Mouse (Mus musculus) heart, embryonic 11.5 days (tissue): ENCODE data around the gene Gm10490. TPM values are rescaled to one million over a fixed set of nuclear protein-coding genes. Genes with fewer than 3 reads are reported as not detected.
"Not testable (repeated sequence)": the region's sequence is repeated elsewhere in the genome, so short reads cannot be mapped to it uniquely, and the experiment has no call there.

Experiments
- ATAC-seq: fragments of 200-750 bp; cut with Nextera tagmentation; replicated peaks from 2 replicates; pipeline ENCODE4 v1.8.0; 2017; ENCODE audit warnings: moderate library complexity; ENCODE audit not compliant: insufficient number of reproducible peaks, low FRiP score, low TSS enrichment
- H3K27ac ChIP-seq: fragments of 300-500 bp; sonication (generic); 2 replicates; pipeline ENCODE4 v1.5.1; 2014; ENCODE audit warnings: mild to moderate bottlenecking, low read depth, low read length
- H3K27me3 ChIP-seq: fragments of 300-500 bp; sonication (generic); 2 replicates; pipeline ENCODE4 v1.6.1; 2014; ENCODE audit warnings: mild to moderate bottlenecking, low read length, mixed read lengths; ENCODE audit not compliant: control insufficient read depth, insufficient read depth
- H3K36me3 ChIP-seq: fragments of 300-500 bp; sonication (generic); 2 replicates; pipeline ENCODE4 v1.6.1; 2014; ENCODE audit warnings: mild to moderate bottlenecking, low read length, moderate library complexity, mixed read lengths; ENCODE audit not compliant: control insufficient read depth, insufficient read depth
- H3K4me1 ChIP-seq: fragments of 300-500 bp; sonication (generic); 2 replicates; pipeline ENCODE4 v1.6.1; 2014; ENCODE audit warnings: low read length; ENCODE audit not compliant: control insufficient read depth, insufficient read depth
- H3K4me2 ChIP-seq: fragments of 300-500 bp; sonication (generic); 2 replicates; pipeline ENCODE4 v1.6.1; 2014; ENCODE audit warnings: mild to moderate bottlenecking, moderate library complexity
- H3K4me3 ChIP-seq: fragments of 300-500 bp; sonication (generic); 2 replicates; pipeline ENCODE4 v1.5.1; 2014; ENCODE audit warnings: low read depth, low read length
- H3K9ac ChIP-seq: fragments of 300-500 bp; sonication (generic); 2 replicates; pipeline ENCODE4 v1.6.1; 2014; ENCODE audit warnings: mild to moderate bottlenecking, low read depth, low read length, moderate library complexity
- H3K9me3 ChIP-seq: fragments of 300-500 bp; sonication (generic); replicated peaks from 2 replicates; pipeline ENCODE4 v1.6.1; 2016; ENCODE audit warnings: low read length; ENCODE audit not compliant: control insufficient read depth
- WGBS: fragments of 180-500 bp; shearing (Covaris S2); extraction: QIAGEN DNeasy Blood & Tissue Kit; methylation state at CpG from one replicate; pipeline ENCODE4 v1.1.7; 2014; ENCODE audit not compliant: insufficient replicate concordance; 5-methylcytosine and 5-hydroxymethylcytosine counted together
- polyA plus RNA-seq: library from polyadenylated mRNA; unstranded; fragments of >200 nt; fragmentation: Nextera tagmentation; extraction: Ambion mirVana; gene quantifications from 2 replicates; pipeline ENCODE4 v1.2.1, GENCODE M21; 2014

Gm10490 gene
- not detected in 2 replicates for polyA plus RNA-seq

DNA sequence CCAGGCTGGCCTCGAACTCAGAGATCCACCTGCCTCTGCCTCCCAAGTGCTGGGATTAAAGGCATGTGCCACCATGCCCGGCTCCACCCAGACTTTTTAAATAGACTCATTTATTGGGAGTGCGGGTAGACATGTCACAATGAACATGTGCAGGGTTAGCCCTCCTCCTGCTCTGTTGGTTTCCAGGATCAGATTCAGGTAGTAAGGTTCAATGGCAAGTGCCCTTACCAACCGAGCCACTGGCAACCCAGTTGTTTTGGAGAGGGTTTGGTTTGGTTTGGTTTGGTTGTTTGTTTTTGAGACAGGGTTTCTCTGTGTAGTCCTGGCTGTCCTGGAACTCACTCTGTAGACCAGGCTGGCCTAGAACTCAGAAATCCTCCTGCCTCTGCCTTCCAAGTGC is at the start of gene Gm10490:
TSS of gene Gm10490 (plus strand) at position 301 of the 400 bp plus-strand sequence.
- not testable (repeated sequence) for H3K36me3 ChIP-seq, ATAC-seq, H3K4me2 ChIP-seq, H3K4me3 ChIP-seq, H3K9me3 ChIP-seq, H3K9ac ChIP-seq, H3K27me3 ChIP-seq, H3K27ac ChIP-seq, H3K4me1 ChIP-seq
- WGBS = 86% methylated on average over 4 of the region's 4 CpGs

- Histone ChIP-seq H3K4me1 (0 out of 2 replicates have a peak, but pooled peaks cover 2% of the 10 kb centered on the region), H3K9me3 (no peaks in the 10 kb centered on the region), H3K4me2 (no peak overlapping the region), H3K27me3 (no peaks in the 10 kb centered on the region), H3K9ac (no peak overlapping the region), H3K4me3 (no peak overlapping the region), H3K36me3 (no peaks in the 10 kb centered on the region), H3K27ac (no peak overlapping the region)
- 93% methylated on average over 1 of the region's 1 CpGs for WGBS
- no peak for ATAC-seq
Measured at GRCm38 (mm10) chrX:7863181-7863580, 46.2 kb upstream of the Gm10490 start.

GRCm38 (mm10) chrX:7864551-7864950 is 44.8 kb upstream of the Gm10490 start:
- H3K27me3 ChIP-seq = no peaks in the 10 kb centered on the region
- no peak for ATAC-seq
- H3K9ac ChIP-seq = no peak overlapping the region
- H3K4me3 ChIP-seq = no peak overlapping the region
- no peak overlapping the region for H3K4me2 ChIP-seq
- no peaks in the 10 kb centered on the region for H3K9me3 ChIP-seq
- H3K36me3 ChIP-seq = no peaks in the 10 kb centered on the region
- WGBS = 74% methylated on average over 3 of the region's 3 CpGs
- H3K4me1 ChIP-seq = 0 out of 2 replicates have a peak, but pooled peaks cover 2% of the 10 kb centered on the region
- H3K27ac ChIP-seq = no peak overlapping the region

DNA sequence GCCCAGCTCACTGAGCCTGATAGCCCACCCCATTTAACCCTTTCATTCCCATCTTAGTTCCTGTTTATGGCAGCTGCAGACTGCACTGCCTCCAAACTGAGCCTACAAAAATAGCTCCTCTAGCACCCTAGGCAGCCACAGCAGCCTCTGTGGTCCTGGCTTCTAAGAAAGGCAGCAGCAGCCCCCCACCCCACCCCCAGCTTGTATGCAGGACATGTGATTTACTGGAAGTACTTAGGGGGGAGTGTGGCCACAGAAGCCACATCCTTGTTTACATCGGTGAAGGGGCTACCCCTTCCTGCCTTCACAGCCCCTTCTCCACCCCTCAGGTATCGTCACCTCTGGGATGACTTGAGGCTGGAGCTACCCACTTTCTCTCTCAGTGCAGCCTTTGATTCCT is 44.0 kb upstream of the Gm10490 start:
- Histone ChIP-seq H3K9me3 (no peaks in the 10 kb centered on the region), H3K9ac (no peak overlapping the region), H3K4me1 (0 out of 2 replicates have a peak, but pooled peaks cover 2% of the 10 kb centered on the region), H3K4me2 (no peak overlapping the region), H3K36me3 (no peaks in the 10 kb centered on the region), H3K27me3 (no peaks in the 10 kb centered on the region), H3K4me3 (no peak overlapping the region), H3K27ac (no peak overlapping the region)
- WGBS = 73% methylated on average over 2 of the region's 2 CpGs
- no peak for ATAC-seq

DNA sequence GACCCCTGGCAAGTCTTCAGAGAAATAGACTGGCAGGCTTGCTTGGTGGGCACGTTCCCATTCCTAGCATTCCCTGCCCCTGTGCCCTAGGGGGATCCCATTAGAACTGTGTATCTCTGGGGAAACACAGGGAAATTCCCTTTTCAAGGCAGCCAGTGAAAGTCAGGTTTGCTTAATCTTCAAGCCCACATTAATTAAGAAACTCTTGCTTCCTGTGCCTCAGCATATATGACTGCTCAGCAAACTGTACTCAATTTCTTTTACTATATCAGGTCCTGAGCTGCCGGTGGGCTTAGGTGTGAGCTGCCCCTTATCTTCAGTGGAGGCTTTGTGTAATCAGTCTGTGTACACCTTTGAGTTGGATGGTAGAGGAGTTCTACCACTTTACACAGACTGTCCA is 43.6 kb upstream of the Gm10490 start:
- Histone ChIP-seq H3K4me2 (no peak overlapping the region), H3K36me3 (no peaks in the 10 kb centered on the region), H3K27me3 (no peaks in the 10 kb centered on the region), H3K9me3 (no peaks in the 10 kb centered on the region), H3K4me3 (no peak overlapping the region), H3K27ac (no peak overlapping the region), H3K4me1 (0 out of 2 replicates have a peak, but pooled peaks cover 2% of the 10 kb centered on the region), H3K9ac (no peak overlapping the region)
- WGBS = 53% methylated on average over 2 of the region's 2 CpGs
- no peak for ATAC-seq

- ATAC-seq = no peak
- 100% methylated on average over 1 of the region's 1 CpGs for WGBS
Measured at GRCm38 (mm10) chrX:7867141-7867540, 42.2 kb upstream of the Gm10490 start.

GRCm38 (mm10) chrX:7868506-7868905 is 40.8 kb upstream of the Gm10490 start:
- 56% methylated on average over 2 of the region's 2 CpGs for WGBS
- Histone ChIP-seq H3K27me3 (no peaks in the 10 kb centered on the region), H3K36me3 (no peaks in the 10 kb centered on the region), H3K4me1 (0 out of 2 replicates have a peak, but pooled peaks cover 2% of the 10 kb centered on the region), H3K9ac (no peak overlapping the region), H3K4me2 (no peak overlapping the region), H3K27ac (no peak overlapping the region), H3K9me3 (no peaks in the 10 kb centered on the region), H3K4me3 (no peak overlapping the region)
- no peak for ATAC-seq

More at GRCm38 (mm10) chrX:7867141-7867540, 42.2 kb upstream of the Gm10490 start:
- Histone ChIP-seq H3K9me3 (no peaks in the 10 kb centered on the region), H3K4me1 (0 out of 2 replicates have a peak, but pooled peaks cover 2% of the 10 kb centered on the region), H3K36me3 (no peaks in the 10 kb centered on the region), H3K27me3 (no peaks in the 10 kb centered on the region), H3K4me2 (no peak overlapping the region), H3K9ac (no peak overlapping the region), H3K27ac (no peak overlapping the region), H3K4me3 (no peak overlapping the region)

GRCm38 (mm10) chrX:7869826-7870225 is 39.5 kb upstream of the Gm10490 start:
- Histone ChIP-seq H3K36me3 (no peaks in the 10 kb centered on the region), H3K9me3 (no peaks in the 10 kb centered on the region), H3K27me3 (no peaks in the 10 kb centered on the region), H3K4me2 (no peak overlapping the region), H3K4me3 (no peak overlapping the region), H3K4me1 (0 out of 2 replicates have a peak, but pooled peaks cover 2% of the 10 kb centered on the region), H3K27ac (no peak overlapping the region), H3K9ac (no peak overlapping the region)
- ATAC-seq = no peak
- 52% methylated on average over 3 of the region's 3 CpGs for WGBS

DNA sequence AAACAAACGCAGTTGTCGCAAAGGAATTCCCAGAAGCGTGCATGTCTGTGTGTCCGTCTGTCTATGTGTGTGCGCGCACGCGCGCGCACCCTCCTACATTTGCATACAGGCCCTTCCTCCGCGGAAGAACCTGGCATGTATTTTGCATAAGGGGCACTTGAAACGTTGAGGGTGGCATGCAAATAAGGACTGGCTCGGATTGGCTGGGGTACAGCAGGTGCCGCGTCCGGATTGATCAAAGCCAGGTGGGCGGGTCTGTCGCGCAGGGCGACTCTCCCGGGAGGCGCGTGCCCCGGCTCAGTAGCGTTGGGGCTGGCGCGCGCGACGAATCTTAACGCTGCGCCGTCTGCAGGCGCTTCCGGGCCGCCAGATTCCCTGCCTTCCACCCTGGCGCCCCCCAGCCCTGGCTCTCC is 31.3 kb upstream of the Gm10490 start, which contains the start of gene Pim2:
TSS of gene Pim2 (plus strand) at position 256 of the 413 bp plus-strand sequence.
- H3K9me3 ChIP-seq = no peaks in the 10 kb centered on the region
- no peaks in the 10 kb centered on the region for H3K4me1 ChIP-seq
- peak; percentile 86 for ATAC-seq
- peak within 1 kb of the TSS; percentile 90 for H3K4me2 ChIP-seq
- no peaks in the 10 kb centered on the region; the same call in 1 of the 2 replicates for H3K36me3 ChIP-seq
- H3K4me3 ChIP-seq = peak within 1 kb of the TSS; percentile 49
- no peak within 1 kb of the TSS for H3K27ac ChIP-seq
- H3K9ac ChIP-seq = peak within 1 kb of the TSS; percentile 63
- 9% methylated on average over 34 of the region's 38 CpGs for WGBS
- H3K27me3 ChIP-seq = no peaks in the 10 kb centered on the region
